Mouse (Mus musculus) limb, embryonic 14.5 days (tissue): ENCODE measurements at regions not wholly inside any gene's neighbourhood (a gene's known extent, or its start where the extent isn't known, plus 50 kb on each side); places are given as distances from the start of the nearest gene placed in this dataset.

Source experiments
- ATAC-seq: fragments of 200-750 bp; cut with Nextera tagmentation; 2 replicates; pipeline ENCODE4 v1.8.0; 2017; ENCODE audit warnings: low read depth, moderate number of reproducible peaks, moderate TSS enrichment; ENCODE audit not compliant: low FRiP score
- DNase-seq: peaks from one replicate; pipeline ENCODE4 v3.0.0-alpha.2; 2015; ENCODE audit warnings: low spot score
- H3K27ac ChIP-seq: fragments of 300-500 bp; sonication (generic); replicated peaks from 2 replicates; pipeline ENCODE4 v1.5.1; 2014; ENCODE audit warnings: low read depth, mild to moderate bottlenecking, low read length, moderate library complexity, mixed read lengths
- H3K27me3 ChIP-seq: fragments of 300-500 bp; sonication (generic); 2 replicates; pipeline ENCODE4 v1.6.1; 2014; ENCODE audit warnings: low read length, mixed read lengths; ENCODE audit not compliant: control insufficient read depth, insufficient read depth
- H3K36me3 ChIP-seq: fragments of 300-500 bp; sonication (generic); 2 replicates; pipeline ENCODE4 v1.6.1; 2014; ENCODE audit warnings: mild to moderate bottlenecking, low read length, moderate library complexity, mixed read lengths; ENCODE audit not compliant: control insufficient read depth, insufficient read depth
- H3K4me1 ChIP-seq: fragments of 300-500 bp; sonication (generic); 2 replicates; pipeline ENCODE4 v1.6.1; 2014; ENCODE audit warnings: antibody characterized with exemption, low read length, mixed read lengths; ENCODE audit not compliant: control insufficient read depth, insufficient read depth
- H3K4me2 ChIP-seq: fragments of 300-500 bp; sonication (generic); replicated peaks from 2 replicates; pipeline ENCODE4 v1.6.1; 2014; ENCODE audit warnings: low read depth, mild to moderate bottlenecking, low read length, moderate library complexity; ENCODE audit not compliant: severe bottlenecking
- H3K4me3 ChIP-seq: fragments of 300-500 bp; sonication (generic); replicated peaks from 2 replicates; pipeline ENCODE4 v1.5.1; 2014; ENCODE audit warnings: low read length
- H3K9ac ChIP-seq: fragments of 300-500 bp; sonication (generic); 2 replicates; pipeline ENCODE4 v1.6.1; 2014; ENCODE audit warnings: mild to moderate bottlenecking, low read depth, low read length, moderate library complexity; ENCODE audit not compliant: severe bottlenecking
- H3K9me3 ChIP-seq: fragments of 300-500 bp; sonication (generic); 2 replicates; pipeline ENCODE4 v1.6.1; 2016; ENCODE audit warnings: low read length; ENCODE audit not compliant: control insufficient read depth
- POLR2A ChIP-seq: fragments of 200-500 bp; IDR thresholded peaks from 2 replicates; pipeline ENCODE4 v1.8.0; 2012; ENCODE audit warnings: inconsistent platforms, mild to moderate bottlenecking, moderate library complexity, borderline replicate concordance; ENCODE audit not compliant: insufficient read depth, insufficient read length; ENCODE audit errors: extremely low read depth
- WGBS: fragments of 180-500 bp; shearing (Covaris S2); extraction: QIAGEN DNeasy Blood & Tissue Kit; methylation state at CpG from one replicate; pipeline ENCODE4 v1.1.7; 2014; 5-methylcytosine and 5-hydroxymethylcytosine counted together

DNA sequence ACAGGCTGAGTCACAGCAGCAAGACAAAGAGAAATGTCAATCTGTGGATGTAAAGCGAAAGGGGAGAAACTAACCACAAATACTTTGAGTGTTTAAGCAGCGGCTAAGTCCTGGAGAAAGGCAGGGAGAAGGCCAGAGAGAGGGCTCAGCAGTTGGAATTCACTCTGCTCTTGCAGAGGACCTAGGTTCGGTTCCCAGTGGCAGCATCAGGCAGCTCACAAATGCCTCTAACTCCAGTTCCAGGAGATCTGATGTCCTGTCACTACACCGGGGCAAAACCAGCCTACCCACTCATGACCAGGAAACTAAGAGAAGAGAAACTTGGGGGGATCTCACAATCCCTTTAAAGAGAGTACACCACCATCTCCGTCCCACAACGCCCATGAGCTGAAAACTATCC, 188.2 kb downstream of the 3100002H09Rik start:
- DNase-seq, result no peak
- Histone ChIP-seq H3K4me3 (no peak overlapping the region), H3K4me2 (no peak overlapping the region), H3K27me3 (no peaks in the 10 kb centered on the region), H3K9ac (no peak overlapping the region), H3K4me1 (no peaks in the 10 kb centered on the region), H3K36me3 (no peaks in the 10 kb centered on the region), H3K9me3 (no peaks in the 10 kb centered on the region), H3K27ac (no peak overlapping the region)
- no peak for TF ChIP-seq POLR2A
- no peak for ATAC-seq
- WGBS, result 87% methylated on average over 6 of the region's 6 CpGs

GRCm38 (mm10) chr4:124418431-124418830, 192.2 kb downstream of the 3100002H09Rik start:
- no peak overlapping the region for H3K4me3 ChIP-seq
- no peaks in the 10 kb centered on the region for H3K9me3 ChIP-seq
- DNase-seq (no peak), ATAC-seq (no peak)
- H3K36me3 ChIP-seq, result no peaks in the 10 kb centered on the region
- 28% methylated on average over 8 of the region's 8 CpGs for WGBS
- H3K27ac ChIP-seq, result no peak overlapping the region
- no peak overlapping the region for H3K9ac ChIP-seq
- H3K27me3 ChIP-seq, result no peaks in the 10 kb centered on the region
- TF ChIP-seq POLR2A, result no peak
- H3K4me2 ChIP-seq, result no peak overlapping the region
- H3K4me1 ChIP-seq, result no peaks in the 10 kb centered on the region

DNA sequence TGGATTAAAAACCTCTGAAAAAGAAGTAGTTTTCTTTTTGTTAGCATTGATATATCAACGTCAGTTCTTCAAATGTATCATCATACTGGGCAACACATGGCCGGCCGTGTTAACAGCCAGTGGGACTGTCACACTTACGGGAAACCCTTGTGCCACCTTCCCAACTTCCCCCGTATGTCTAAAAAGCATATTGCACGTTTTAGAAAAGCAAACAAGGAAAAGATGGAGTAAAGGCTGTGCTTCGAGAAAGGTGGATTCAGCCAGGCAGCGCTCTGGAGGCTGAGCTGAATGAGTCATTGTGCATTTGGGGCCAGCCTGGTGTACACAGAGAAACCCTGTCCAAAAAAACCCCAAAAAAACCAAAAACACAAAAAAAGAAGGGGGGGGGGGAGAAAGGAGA, 193.4 kb downstream of the 3100002H09Rik start:
- no peak overlapping the region for H3K4me2 ChIP-seq
- no peaks in the 10 kb centered on the region for H3K36me3 ChIP-seq
- no peak overlapping the region for H3K27ac ChIP-seq
- no peaks in the 10 kb centered on the region for H3K27me3 ChIP-seq
- no peak for ATAC-seq
- H3K9ac ChIP-seq, result no peak overlapping the region
- no peak overlapping the region for H3K4me3 ChIP-seq
- H3K9me3 ChIP-seq, result no peaks in the 10 kb centered on the region
- no peaks in the 10 kb centered on the region for H3K4me1 ChIP-seq
- no peak for TF ChIP-seq POLR2A
- no peak for DNase-seq
- WGBS, result 83% methylated on average over 8 of the region's 8 CpGs

DNA sequence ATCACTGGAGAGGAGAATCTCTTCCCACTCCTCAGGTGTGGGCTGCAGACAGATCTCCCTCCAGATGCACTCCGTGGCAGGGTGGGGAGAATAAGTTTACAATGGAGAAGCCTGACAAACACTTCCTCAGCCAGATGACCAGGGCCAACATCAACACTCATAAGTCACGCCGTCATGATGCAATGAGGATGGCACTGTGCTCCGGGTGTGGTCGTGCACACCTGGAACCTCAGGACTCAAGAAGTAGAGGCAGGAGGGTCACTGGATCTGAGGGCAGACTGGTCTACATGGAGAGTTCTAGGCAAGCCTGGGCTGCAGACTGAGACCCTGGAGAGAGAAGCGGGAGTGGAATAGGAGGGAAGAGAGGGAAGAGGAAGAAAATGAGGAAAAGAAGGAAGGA, 194.3 kb downstream of the 3100002H09Rik start:
- Histone ChIP-seq H3K4me2 (no peak overlapping the region), H3K4me1 (no peaks in the 10 kb centered on the region), H3K27ac (no peak overlapping the region), H3K4me3 (no peak overlapping the region), H3K36me3 (no peaks in the 10 kb centered on the region), H3K9me3 (no peaks in the 10 kb centered on the region), H3K27me3 (no peaks in the 10 kb centered on the region), H3K9ac (no peak overlapping the region)
- no peak for TF ChIP-seq POLR2A
- no peak for ATAC-seq
- 91% methylated on average over 6 of the region's 6 CpGs for WGBS
- no peak for DNase-seq

DNA sequence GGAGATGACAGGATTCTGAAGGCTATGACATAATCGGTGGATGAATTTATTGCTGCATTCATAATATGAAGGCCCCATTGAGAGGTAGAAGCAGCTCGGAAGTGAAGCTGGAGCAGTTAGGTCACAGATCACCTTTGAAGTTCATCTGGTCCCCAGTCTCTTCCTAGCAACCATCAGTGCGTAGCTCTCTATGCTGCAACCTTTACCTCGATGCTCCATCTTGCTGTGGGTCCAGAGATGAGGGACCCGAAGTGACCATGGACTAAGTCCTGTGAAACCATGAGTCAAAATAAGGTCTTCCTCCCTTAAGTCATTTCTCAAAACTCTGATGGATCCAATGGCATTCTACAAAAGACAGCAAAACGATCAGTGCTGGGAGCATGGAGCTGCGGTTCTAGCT, 196.2 kb downstream of the 3100002H09Rik start:
- ATAC-seq, result no peak
- Histone ChIP-seq H3K27me3 (no peaks in the 10 kb centered on the region), H3K4me2 (no peak overlapping the region), H3K9me3 (no peaks in the 10 kb centered on the region), H3K9ac (no peak overlapping the region), H3K27ac (no peak overlapping the region), H3K4me3 (no peak overlapping the region), H3K4me1 (no peaks in the 10 kb centered on the region), H3K36me3 (no peaks in the 10 kb centered on the region)
- 84% methylated on average over 7 of the region's 7 CpGs for WGBS
- no peak for TF ChIP-seq POLR2A
- DNase-seq, result no peak

DNA sequence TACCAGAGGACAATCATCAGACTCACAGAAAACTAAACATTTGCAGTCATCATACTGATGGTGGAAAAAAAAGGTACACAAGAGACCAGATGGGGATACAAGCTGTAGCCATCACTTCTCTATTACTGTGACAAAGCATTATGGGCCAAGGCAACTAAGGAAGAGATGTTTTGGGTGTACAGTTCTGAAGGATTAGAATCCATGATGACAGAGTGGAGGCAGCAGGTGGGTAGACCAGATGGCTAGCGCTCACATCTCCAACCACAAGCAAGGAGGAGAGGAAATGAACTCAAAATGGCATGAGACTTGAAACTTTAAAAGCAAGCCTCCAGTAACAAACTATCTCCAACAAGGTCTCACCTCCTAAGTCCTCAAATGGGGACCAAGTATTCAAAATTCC, 201.3 kb downstream of the 3100002H09Rik start:
- DNase-seq (no peak), ATAC-seq (no peak)
- H3K4me3 ChIP-seq, result no peak overlapping the region
- H3K36me3 ChIP-seq, result no peaks in the 10 kb centered on the region
- no peaks in the 10 kb centered on the region for H3K4me1 ChIP-seq
- H3K27me3 ChIP-seq, result no peaks in the 10 kb centered on the region
- H3K27ac ChIP-seq, result no peak overlapping the region
- H3K9me3 ChIP-seq, result no peaks in the 10 kb centered on the region
- H3K9ac ChIP-seq, result no peak overlapping the region
- WGBS, result 95% methylated on average over 1 of the region's 1 CpGs
- H3K4me2 ChIP-seq, result no peak overlapping the region
- no peak for TF ChIP-seq POLR2A
